Mouse (Mus musculus) kidney, postnatal 10 days (tissue): Measurements from ENCODE around the gene Socs7.
A peak's percentile ranks its signal among the peaks of the same experiment; 100 is the strongest.

ENCODE experiments used
- DNase-seq: peaks from one replicate; pipeline ENCODE4 v3.0.0; 2021; ENCODE audit warnings: mixed read lengths

Gene Socs7

GRCm38 (mm10) chr11:97422507-97422906 is 60.2 kb downstream of the Socs7 start:
- no peak for DNase-seq

- no peak for DNase-seq
Observed at GRCm38 (mm10) chr11:97424092-97424692, 61.8 kb downstream of the Socs7 start.

DNA sequence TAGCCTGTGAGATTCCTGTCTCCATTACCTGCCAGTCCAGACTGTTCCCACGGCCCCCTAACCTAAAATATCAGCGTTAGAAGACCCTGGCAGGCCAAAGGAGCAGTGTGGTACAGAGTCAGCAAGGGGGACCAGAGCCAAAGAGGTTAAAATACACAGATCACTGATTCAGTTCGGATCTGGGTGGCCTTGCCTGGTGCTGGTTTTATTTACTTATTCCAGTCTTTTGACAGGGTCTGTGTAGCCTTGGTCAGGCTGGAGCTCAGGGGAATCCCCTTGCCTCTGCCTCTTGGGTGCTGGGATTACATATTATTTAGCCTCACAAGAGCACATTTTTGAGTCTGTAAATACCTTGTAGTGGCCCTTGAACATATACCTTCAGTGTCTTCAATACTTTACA is 62.5 kb downstream of the Socs7 start:
- DNase-seq, result no peak

- peak; percentile 86 for DNase-seq
Observed at GRCm38 (mm10) chr11:97427794-97428725, 65.7 kb downstream of the Socs7 start.

DNA sequence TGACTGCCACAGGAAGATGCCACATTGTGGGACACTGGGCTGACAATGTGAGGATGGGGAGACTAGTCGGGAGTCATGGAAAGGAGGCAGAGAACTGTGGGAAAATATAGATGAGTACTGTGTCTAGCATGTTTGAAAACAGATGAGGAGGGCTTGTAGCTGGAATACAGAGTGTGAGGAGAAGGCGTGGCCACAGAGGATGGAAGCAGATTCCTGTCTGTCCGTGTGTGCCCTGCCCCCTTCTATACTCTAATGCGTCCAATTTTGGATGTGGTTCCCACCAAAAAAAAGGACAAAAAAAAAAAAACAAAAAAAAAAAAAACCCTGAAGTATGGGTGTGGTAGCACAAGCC is 66.4 kb downstream of the Socs7 start:
- no peak for DNase-seq

DNA sequence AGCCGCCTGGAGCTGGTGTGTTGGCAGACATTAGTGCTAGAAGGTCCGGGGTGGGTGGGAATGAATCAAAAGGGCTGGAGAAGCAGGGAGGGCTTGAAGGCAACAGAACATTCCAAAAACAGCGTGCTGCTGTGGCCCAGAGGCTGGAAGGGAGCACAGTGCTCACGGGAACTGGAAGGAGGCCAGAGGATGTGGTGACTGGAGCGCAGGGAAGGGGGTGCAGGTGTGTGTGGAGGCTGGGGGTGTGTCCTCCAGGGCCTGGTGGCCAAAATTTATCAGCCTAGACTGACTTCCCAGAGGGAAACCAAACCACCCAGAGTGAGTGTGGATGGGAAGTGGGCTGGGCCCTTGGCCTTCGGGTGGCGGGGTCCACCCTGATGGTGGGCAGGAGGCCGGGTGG is 67.3 kb downstream of the Socs7 start:
- no peak for DNase-seq

DNA sequence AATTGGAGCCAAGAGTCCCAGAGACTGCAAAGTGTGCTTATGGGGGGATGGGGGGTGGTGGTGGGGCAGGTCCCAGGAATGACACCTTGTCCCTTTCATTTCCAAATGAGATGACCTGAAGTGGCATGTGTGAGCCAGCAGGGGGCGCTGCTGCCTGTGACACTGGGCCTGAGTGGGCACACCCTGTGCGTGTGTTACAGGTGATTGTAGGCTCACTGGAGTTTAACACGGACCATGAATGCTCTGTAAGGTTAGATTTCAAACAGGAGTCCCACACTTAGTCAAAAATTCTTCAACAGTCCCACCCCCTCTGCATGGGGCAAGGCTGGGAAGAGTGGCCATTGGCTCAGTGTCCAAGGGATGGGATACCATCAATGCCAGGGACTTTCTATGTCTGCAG is 69.7 kb downstream of the Socs7 start:
- peak; percentile 77 for DNase-seq

- DNase-seq, result no peak
Observed at GRCm38 (mm10) chr11:97432983-97433539, 70.7 kb downstream of the Socs7 start.

- no peak for DNase-seq
Observed at GRCm38 (mm10) chr11:97434121-97434520, 71.8 kb downstream of the Socs7 start.

GRCm38 (mm10) chr11:97434704-97435454 is 72.5 kb downstream of the Socs7 start:
- peak; percentile 89 for DNase-seq

- DNase-seq, result peak; percentile 60
Observed at GRCm38 (mm10) chr11:97435808-97436491, 73.6 kb downstream of the Socs7 start.

DNA sequence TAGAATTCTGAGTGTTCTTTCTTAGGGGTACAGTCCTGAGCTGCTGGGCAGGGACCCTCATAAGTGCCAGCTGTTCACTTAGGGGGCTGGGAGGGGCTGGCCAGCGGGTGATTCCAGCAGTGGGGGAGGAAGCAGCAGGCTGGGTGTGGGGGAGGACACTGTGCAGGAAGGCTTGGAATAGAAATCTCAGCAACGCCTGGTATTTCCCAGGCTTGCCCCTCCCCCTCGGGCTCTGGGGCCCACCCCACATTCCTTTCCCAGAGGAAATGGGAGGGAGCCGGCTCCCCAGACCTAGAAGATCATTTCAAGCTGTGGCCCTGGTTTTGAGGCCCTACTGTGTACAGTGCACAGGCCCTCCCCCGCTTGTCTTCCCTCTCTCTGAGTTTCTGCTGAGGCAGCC is 75.4 kb downstream of the Socs7 start:
- DNase-seq, result peak; percentile 95

- peak; percentile 78 for DNase-seq
Observed at GRCm38 (mm10) chr11:97438868-97439267, 76.5 kb downstream of the Socs7 start.

- DNase-seq, result peak; percentile 92
Observed at GRCm38 (mm10) chr11:97439935-97440334, 77.6 kb downstream of the Socs7 start.

- DNase-seq, result peak; percentile 70
Observed at GRCm38 (mm10) chr11:97440441-97440881, 78.1 kb downstream of the Socs7 start.

DNA sequence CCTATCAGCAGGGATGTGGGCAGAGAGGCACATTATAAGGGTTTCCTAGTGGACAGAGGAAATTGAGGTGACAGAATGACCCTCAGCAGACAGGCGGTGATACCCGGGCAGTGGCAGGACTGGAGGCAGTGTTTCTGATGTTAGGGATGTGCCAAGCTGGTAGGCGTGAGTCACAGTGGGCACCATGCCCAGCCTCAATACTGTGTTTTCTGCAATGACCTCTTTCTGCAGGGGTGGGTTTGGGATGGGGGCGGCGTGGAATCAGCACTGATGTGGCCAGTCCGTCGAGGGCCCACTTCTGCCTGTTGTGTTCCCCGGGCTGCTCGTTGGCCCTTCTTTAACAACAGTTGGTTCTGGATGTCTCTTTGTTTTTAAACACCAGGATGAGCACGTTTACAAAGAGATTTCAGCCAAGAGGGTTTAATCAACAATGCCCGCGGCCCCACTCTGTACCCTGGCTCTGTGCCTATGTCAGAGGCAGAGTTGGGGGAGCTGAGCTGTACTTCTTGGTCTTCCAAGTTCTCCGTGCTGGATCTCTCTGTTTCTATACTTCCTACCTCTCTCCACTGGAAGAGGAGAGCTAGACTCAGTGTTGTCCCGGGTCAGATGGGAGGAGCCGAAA is 78.8 kb downstream of the Socs7 start:
- DNase-seq, result peak; percentile 63

DNA sequence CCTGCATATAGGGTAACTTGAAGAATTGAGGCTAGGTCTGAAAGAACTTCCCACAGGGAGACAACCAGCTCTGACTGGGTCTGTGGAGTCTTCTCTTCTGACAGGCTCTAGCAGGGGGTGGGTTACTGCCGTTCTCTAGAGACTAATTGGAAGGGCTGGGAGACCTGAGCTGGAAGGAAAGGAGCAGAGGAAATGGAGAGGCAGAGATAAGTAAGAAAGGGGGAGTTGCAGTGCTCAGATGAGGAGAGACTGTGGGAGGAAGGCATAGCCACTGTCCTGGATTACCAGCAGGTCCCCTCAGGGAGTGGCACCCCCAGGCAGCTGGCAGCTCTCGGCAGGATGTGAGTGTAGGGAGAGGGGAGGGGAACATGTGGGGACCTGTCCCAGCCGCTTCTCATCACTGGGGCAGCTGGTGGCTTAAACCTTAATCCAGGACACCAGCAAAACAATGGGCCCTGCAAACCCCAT is 79.3 kb downstream of the Socs7 start:
- peak; percentile 65 for DNase-seq

DNA sequence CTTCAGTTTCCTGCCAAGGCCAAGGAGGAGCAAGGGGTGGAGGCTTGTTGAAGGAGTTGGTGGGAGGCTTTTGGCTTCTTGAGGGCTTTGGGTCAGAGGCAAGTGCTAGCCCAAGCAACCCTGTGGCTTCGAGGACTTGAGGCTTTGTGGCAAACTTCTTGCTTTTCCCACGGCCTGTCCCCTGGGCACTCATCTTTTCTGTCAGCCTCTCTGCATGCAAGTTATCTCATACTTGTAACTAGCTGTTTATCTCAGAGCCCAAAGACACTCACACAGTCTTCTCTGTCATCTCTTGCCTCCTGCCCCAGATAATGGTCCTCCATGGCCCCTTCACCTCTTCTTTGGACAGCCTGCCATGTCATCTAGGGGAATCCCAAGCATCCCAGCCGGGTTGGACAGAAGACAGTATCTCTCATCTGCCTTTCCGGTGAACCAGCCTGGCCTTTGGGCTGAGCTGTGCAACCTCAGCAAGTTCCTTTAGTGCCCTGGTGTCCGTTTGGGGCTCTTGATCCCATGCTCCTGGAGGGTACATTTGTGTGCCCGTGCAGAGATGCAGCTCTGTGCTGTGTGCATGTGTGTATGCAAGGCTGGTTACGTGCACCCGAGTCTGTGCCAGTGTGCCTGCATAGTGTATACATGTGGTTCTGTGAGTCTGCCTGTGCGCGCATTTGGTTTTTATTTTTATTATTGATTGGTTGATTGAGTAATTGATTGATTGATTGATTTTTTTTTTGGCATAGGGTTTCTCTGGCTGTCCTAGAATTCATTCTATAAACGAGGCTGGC is 80.7 kb downstream of the Socs7 start:
- no peak for DNase-seq

DNA sequence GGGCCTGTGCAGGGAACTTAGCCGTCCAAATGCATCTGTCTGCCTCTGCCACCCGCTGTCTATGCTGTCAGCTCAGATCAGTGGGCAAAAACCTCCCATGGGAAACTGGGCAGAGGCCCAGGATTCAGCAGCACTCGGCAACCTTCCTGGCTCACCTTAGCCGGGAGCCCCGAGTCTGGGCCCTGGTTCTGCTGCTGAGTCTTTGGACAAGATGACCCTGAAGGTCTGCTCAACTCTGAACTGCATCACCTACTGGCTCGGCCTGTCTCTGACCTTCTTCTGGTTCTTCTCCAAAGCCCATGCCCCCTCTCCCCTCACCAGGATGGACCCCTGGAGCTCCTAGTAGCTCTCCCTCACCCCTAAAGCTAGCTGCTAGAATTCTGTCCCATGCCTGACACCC is 83.2 kb downstream of the Socs7 start:
- DNase-seq, result no peak

GRCm38 (mm10) chr11:97445999-97446511 is 83.7 kb downstream of the Socs7 start:
- no peak for DNase-seq

- no peak for DNase-seq
Observed at GRCm38 (mm10) chr11:97447979-97448378, 85.6 kb downstream of the Socs7 start.
